Mouse (Mus musculus) testis, postnatal 10 days (tissue): ENCODE data around the gene Was.
"Not testable (repeated sequence)": the region's sequence is repeated elsewhere in the genome, so short reads cannot be mapped to it uniquely, and the experiment has no call there.

Experiments
- DNase-seq: peaks from one replicate; pipeline ENCODE4 v3.0.0; 2021; ENCODE audit warnings: low spot score

Gene Was

DNA sequence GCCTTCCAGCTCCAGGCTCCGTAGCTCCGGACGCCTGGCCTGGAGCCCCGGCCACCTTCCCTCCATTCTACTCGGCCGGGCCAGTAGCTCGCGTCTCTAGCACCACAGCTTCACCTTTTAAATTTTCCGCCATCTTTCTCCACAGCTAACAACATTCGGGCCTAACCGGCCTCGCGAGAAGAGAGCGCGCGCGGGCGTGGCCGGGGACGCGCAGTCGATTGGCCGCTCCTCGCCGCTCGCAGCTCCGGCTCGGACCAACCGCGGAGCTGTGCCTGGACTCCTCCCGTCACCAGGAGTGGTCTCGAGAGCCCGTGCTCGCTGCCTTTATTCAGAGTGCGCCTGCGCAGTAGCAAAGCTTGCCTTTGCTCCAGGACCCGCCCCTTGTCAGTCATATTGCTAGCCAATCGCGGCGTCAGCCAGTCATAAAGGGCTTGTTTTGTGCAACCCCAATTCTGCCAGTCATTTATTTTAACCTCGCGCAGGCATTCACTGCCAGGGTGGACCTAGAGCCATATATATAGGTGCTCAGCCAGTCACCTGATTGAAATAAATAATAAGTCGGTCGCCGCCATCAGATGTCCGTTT lies 15.8 kb downstream of the Was start, which contains the start of gene Suv39h1:
Gene Suv39h1 (minus strand): TSS at position 331 of the 585 bp plus-strand sequence.
- DNase-seq: peak; percentile 87

DNA sequence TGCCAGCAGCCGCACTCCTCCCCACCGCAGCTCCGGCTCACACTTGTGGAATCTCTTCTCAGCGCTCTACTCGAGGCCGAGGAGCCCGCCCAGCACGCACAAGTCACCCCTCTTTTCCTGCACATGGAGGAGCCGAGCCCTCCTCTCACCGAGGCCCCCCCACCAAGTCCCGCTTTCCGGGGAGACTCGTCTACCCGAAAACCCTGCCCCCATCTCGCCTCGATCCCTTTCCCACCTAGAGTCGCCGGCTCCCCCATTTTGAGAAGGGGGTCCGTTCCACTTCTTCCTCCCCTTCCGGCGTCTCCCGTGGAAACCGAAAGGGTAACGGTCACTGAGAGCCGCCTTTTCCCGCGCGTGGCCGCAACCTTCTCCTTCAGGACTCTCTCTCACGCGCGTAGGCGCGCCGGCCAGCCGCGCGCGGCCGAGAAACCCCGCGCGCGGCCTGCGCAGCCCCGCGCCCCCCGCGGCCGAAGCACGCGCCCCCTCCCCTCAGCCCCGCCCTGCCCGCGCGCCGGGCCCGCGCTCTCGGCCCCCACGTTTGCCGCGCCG lies 16.3 kb downstream of the Was start:
- DNase-seq: peak; percentile 50

DNA sequence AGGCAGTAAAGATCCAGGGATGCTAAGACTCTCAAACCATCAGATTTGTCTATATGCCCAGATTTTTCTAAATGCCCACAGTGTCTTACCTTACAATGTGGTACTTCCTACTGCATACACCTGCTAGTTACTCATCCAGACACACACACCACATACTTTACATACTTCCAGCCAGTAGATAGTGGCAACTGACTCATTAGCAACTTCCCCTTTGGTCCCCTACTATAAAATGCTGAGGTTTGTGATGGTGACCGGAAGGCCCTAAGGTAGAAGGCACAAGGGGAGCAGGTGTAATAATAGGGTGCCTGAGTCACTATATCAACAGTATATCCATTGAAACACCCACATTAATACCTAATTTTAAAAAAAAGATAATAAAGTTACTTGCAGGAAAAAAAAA lies 21.1 kb downstream of the Was start:
- DNase-seq: no peak

DNA sequence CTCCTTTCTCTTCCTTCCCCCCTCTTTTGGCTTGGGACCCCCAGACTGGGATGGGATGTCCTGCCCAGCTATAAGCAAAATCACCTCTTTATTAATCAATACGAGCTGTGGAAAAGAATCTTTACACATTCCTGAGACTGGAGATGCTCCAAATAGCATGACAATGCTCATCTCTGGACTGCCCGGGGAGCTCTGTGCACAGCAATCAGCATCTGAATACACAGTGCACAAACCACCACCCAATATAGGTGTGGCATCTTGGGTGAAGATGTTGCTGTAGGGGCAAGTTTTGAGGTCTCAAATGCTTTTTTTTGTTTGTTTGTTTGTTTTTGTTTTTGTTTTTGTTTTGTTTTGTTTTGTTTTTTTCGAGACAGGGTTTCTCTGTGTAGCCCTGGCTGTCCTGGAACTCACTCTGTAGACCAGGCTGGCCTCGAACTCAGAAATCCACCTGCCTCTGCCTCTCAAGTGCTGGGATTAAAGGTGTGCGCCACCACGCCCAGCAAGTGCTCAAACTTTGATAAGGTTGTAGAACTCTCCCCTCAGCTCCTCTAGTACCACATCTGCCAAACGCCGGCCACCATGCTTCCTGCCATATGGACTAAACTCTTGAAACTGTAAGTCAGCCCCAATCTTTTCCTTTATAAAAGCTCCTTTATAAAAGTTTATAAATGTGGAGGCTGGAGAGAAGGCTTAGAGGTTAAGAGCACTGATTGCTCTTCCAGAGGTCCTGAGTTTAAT lies 39.1 kb downstream of the Was start:
- DNase-seq: not testable (repeated sequence)

DNA sequence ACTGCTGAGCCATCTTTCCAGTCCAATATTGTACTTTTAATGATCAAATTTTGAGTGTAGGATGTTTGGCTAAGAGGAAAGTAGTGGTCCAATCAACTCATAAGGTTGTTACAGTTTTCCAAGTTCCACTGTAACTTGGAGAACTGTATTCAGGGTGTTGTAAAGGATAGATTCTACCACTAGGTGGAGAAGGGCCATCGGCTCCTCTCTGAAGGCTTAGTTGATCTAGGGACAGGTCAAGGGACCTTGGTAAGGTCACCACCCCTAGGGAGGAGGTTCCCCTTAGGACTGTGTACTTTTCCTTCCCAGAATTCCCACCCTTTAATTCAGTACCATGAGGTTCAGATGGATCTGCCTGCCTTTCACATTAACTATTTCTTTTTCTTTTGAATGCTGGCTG lies 57.3 kb downstream of the Was start:
- no peak for DNase-seq
